Mouse (Mus musculus): ENCODE measurements around the gene Gm3252.
"Not testable (repeated sequence)": the region's sequence is repeated elsewhere in the genome, so short reads cannot be mapped to it uniquely, and the experiment has no call there.

The Gm3252 gene

GRCm38 (mm10) chr14:4726038-4726880 lies at the start of gene Gm3252:
Gm3252 (plus strand) TSS chr14:4726775.
- DNase-seq (ENCODE audit: low spot score in 2 of 2): not testable (repeated sequence)

DNA sequence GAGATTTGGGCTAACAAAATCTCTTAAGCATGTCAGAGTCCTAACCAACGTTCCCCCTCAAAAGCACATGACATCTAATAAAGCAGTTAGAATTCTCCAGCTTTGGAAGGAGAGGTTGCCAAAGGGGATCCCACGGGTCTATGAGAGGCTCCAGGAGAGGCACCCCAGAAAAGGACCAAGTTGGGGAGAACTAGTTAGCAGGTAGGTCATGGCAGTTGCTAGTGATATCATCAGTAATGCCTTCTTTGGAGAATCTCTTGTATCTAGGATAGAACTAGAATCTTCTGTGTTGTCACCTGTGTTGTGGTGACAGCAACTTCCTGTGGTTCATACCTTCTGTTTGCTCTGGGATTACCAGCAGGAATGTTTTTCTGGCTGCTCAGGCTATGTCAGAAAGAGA lies 17.6 kb upstream of the Gm3252 start, which contains the start of gene Gm7876:
Gene Gm7876 (plus strand): TSS at position 301 of the 400 bp plus-strand sequence.
- not testable (repeated sequence) for DNase-seq (ENCODE audit: low spot score in 2 of 2)

- not testable (repeated sequence) for DNase-seq (ENCODE audit: low spot score in 2 of 2)
These were observed 49.5 kb downstream of the Gm3252 start, which contains the start of gene Gm9602 for GRCm38 (mm10) chr14:4776037-4776436. Gm9602 (plus strand) TSS chr14:4776337.

Data from urinary bladder, postnatal 36 days (tissue).